Mouse (Mus musculus) gastrocnemius, adult 2 months (tissue): ENCODE results near the gene St6galnac5. TPM values are rescaled to one million over a fixed set of nuclear protein-coding genes. Genes with fewer than 3 reads are reported as not detected.

Experiments
- DNase-seq: peaks from one replicate; pipeline ENCODE4 v3.0.0; 2022
- H3K27ac ChIP-seq: fragments of 200-600 bp; 2 replicates; pipeline ENCODE4 v1.8.1; 2022; ENCODE audit warnings: mild to moderate bottlenecking
- H3K4me3 ChIP-seq: fragments of 200-600 bp; 2 replicates; pipeline ENCODE4 v1.8.1; 2022; ENCODE audit warnings: mild to moderate bottlenecking, moderate library complexity
- CTCF ChIP-seq: fragments of 200-600 bp; IDR thresholded peaks from 2 replicates; pipeline ENCODE4 v1.8.1; 2022; ENCODE audit warnings: antibody characterized with exemption, mild to moderate bottlenecking, moderate library complexity
- intact Hi-C: fragments of 180-260 bp; cut with DNase I; formaldehyde crosslinking; loops from one replicate; pipeline ENCODE4 v1.15.1; 2025
- total RNA-seq, 2 experiments: library from RNA; stranded (reverse); gene quantifications; 2 replicates each; pipeline ENCODE4 v1.2.3; 2021

The St6galnac5 gene
- total RNA-seq, 2 experiments from 2014 or later = 0.17 to 0.33 TPM

GRCm38 (mm10) chr3:152920365-152920764 lies 61.7 kb downstream of the St6galnac5 start:
- Histone ChIP-seq H3K4me3 (no peak overlapping the region), H3K27ac (no peak overlapping the region)
- DNase-seq = no peak
- intact Hi-C loops = no loop called here
- TF ChIP-seq CTCF = no peak

- TF ChIP-seq CTCF = no peak
- no peak overlapping the region for H3K27ac ChIP-seq
- DNase-seq = no peak
- no peak overlapping the region for H3K4me3 ChIP-seq
- intact Hi-C loops = no loop called here
Measured at GRCm38 (mm10) chr3:152919101-152919500, 62.9 kb downstream of the St6galnac5 start.

- DNase-seq = no peak
- H3K27ac ChIP-seq = no peak overlapping the region
- intact Hi-C loops = no loop called here
- TF ChIP-seq CTCF = no peak
- H3K4me3 ChIP-seq = no peak overlapping the region
Measured at GRCm38 (mm10) chr3:152917579-152917978, 64.5 kb downstream of the St6galnac5 start.

- H3K27ac ChIP-seq = no peak overlapping the region
- TF ChIP-seq CTCF = no peak
- no peak for DNase-seq
- no peak overlapping the region for H3K4me3 ChIP-seq
- intact Hi-C loops = no loop called here
Measured at GRCm38 (mm10) chr3:152914376-152914775, 67.7 kb downstream of the St6galnac5 start.

- intact Hi-C loops = no loop called here
- no peak for DNase-seq
- no peak for TF ChIP-seq CTCF
- H3K4me3 ChIP-seq = no peak overlapping the region
- H3K27ac ChIP-seq = no peak overlapping the region
Measured at GRCm38 (mm10) chr3:152913625-152914024, 68.4 kb downstream of the St6galnac5 start.

- DNase-seq = no peak
- TF ChIP-seq CTCF = no peak
- Histone ChIP-seq H3K4me3 (peak overlapping the region; percentile 19; the same call in 1 of the 2 replicates), H3K27ac (no peak overlapping the region)
- intact Hi-C loops = no loop called here
Measured at GRCm38 (mm10) chr3:152913150-152913549, 68.9 kb downstream of the St6galnac5 start.

GRCm38 (mm10) chr3:152912216-152913101 lies 69.6 kb downstream of the St6galnac5 start:
- TF ChIP-seq CTCF = no peak
- Histone ChIP-seq H3K4me3 (peak overlapping the region; percentile 19), H3K27ac (no peak overlapping the region)
- DNase-seq = no peak
- intact Hi-C loops = no loop called here

- intact Hi-C loops = no loop called here
- TF ChIP-seq CTCF = no peak
- Histone ChIP-seq H3K4me3 (no peak overlapping the region), H3K27ac (no peak overlapping the region)
- no peak for DNase-seq
Measured at GRCm38 (mm10) chr3:152911578-152911977, 70.5 kb downstream of the St6galnac5 start.

- no peak for TF ChIP-seq CTCF
- no peak for DNase-seq
- Histone ChIP-seq H3K4me3 (no peak overlapping the region), H3K27ac (no peak overlapping the region)
- intact Hi-C loops = no loop called here
Measured at GRCm38 (mm10) chr3:152907683-152908082, 74.4 kb downstream of the St6galnac5 start.

GRCm38 (mm10) chr3:152907087-152907486 lies 75.0 kb downstream of the St6galnac5 start:
- intact Hi-C loops = no loop called here
- no peak for DNase-seq
- Histone ChIP-seq H3K4me3 (no peak overlapping the region), H3K27ac (no peak overlapping the region)
- TF ChIP-seq CTCF = no peak

- no peak for DNase-seq
- H3K4me3 ChIP-seq = no peak overlapping the region
- H3K27ac ChIP-seq = no peak overlapping the region
- intact Hi-C loops = no loop called here
- no peak for TF ChIP-seq CTCF
Measured at GRCm38 (mm10) chr3:152905800-152906199, 76.2 kb downstream of the St6galnac5 start.

- no peak for DNase-seq
- Histone ChIP-seq H3K4me3 (no peak overlapping the region), H3K27ac (no peak overlapping the region)
- TF ChIP-seq CTCF = no peak
- intact Hi-C loops = no loop called here
Measured at GRCm38 (mm10) chr3:152905026-152905425, 77.0 kb downstream of the St6galnac5 start.

- no peak for TF ChIP-seq CTCF
- Histone ChIP-seq H3K27ac (no peak overlapping the region), H3K4me3 (no peak overlapping the region)
- intact Hi-C loops = no loop called here
- DNase-seq = no peak
Measured at GRCm38 (mm10) chr3:152898906-152899305, 83.1 kb downstream of the St6galnac5 start.

GRCm38 (mm10) chr3:152897196-152897595 lies 84.8 kb downstream of the St6galnac5 start:
- TF ChIP-seq CTCF = no peak
- Histone ChIP-seq H3K27ac (no peak overlapping the region), H3K4me3 (no peak overlapping the region)
- no peak for DNase-seq
- intact Hi-C loops = no loop called here
